Mouse (Mus musculus) ZHBTc4 (cell line): ENCODE measurements around the gene Rab26.

Source experiments
- DNase-seq: peaks from one replicate; pipeline ENCODE4 v3.0.0-alpha.2; 2011; ENCODE audit warnings: low read depth, low spot score

The Rab26 gene

DNA sequence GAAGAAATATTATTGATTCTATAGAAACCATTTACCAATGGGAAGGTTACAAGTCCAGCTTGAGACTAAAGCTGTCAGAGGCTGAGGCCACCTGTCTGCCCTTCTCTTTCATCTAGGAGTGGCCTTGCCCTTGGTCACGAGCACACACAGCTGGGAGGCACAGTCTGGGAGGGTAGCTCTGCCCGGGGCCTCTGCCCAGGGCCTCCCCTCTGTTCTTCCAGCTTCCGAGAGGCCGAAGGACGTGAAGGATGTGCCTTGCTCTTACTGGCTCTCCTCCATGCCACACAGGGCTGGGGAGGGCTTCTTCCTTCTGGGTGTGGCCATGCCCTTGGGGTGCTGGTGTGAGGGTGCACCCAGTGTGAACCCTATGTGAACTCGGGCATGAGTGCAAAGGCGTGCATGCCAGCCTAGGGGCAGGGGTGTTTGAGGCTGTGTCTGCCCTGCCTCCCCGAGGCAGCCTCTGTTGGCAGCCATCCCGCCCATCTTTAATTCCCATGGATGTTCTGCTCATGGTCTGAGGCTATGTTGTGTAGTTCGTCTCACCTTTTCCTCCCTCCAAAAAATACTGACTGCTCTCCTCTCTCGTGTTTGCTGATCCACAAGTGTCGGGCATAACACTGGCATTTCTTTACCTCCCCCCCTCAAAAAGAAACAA lies 26.1 kb downstream of the Rab26 start:
- DNase-seq = no peak

DNA sequence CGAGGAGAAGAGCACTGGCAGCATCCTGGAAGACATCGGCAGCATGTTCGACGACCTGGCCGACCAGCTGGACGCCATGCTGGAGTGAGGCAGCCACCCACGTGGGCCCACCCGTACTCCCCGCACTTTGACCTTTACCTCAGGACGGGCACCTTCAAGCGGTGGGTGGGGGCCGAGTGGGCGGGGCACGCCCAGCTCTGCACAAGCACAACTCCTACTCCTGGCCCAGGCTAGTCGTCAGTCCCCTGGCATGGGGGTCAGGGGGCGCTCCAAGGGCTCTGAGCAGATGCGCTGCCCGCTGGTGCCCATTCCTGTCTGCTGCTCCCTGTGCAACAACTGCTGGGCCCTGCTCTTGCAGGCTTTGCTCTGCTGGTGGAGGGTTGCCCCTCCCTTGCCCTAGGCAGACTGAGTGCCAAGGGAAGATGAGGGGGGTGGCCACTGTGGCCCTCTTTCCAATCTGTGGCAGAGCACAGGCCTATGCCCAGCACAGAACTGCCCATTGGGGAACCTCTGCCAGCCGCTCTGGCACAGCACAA lies 26.8 kb downstream of the Rab26 start:
- peak; percentile 67 for DNase-seq

DNA sequence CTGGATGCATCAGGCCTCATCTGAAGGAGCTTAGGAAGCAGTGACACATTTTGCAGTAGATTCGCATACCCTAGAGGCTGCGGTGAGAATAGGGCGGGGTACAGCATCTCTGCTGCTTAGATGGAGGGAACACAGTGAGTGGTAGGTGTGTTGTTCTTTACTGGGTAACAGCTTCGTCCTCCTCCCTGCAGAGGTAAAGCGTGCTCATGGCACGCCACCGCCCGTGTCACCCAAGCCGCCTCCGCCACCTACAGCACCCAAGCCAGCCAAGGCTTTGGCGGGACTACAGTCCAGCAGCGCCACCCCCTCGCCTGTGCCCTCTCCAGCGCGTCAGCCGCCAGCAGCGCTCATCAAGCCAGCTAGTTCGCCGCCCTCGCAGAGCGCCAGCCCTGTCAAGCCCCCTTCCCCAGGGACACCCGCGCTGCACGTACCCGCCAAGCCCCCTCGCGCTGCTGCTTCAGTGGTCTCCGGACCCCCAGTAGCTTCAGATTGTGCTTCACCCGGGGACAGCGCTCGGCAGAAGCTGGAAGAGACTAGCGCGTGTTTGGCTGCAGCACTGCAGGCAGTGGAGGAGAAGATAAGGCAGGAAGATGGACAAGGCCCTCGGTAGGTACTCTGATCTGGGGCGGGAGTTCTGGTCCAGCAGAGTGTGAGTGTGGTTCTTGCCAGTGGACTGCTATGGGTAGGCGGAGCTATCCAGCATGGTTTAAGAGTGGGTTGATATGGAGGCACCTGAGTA lies 27.5 kb downstream of the Rab26 start:
- DNase-seq = peak; percentile 50

DNA sequence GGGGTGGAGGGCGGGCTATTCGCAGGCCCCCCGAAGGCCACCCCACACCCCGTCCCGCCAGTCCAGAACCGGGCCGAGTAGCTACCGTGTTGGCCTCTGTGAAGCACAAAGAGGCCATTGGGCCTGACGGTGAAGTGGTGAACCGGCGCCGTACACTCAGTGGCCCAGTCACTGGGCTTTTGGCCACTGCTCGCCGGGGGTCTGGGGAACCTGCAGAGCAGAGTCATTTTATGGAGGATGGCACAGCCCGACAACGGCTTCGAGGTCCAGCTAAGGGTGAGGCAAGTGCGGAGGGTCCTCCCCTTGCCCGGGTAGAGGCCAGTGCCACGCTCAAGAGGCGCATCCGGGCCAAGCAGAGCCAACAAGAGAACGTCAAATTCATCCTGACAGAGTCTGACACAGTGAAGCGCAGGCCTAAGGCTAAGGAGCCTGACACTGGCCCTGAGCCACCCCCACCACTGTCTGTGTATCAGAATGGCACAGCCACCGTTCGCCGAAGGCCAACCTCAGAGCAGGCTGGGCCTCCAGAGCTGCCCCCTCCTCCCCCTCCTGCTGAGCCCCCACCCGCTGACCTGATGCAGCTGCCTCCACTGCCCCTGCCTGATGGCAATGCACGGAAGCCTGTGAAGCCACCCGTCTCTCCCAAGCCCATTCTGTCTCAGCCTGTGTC lies 28.6 kb downstream of the Rab26 start:
- no peak for DNase-seq

DNA sequence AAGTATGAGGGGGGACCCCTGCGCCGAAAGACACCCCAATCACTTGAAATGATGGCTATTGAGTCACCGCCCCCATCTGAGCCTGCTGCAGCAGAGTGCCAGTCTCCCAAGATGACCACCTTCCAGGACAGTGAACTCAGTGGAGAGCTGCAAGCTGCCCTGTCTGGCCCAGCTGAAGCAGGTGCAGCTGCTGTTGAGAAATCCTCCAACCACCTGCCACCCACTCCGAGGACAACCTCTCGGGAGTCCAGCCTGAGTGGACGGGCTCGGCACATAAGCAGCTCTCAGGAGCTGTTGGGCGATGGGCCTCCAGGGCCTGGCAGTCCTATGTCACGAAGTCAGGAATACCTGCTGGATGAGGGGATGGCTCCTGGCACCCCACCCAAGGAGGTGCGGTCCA lies 29.9 kb downstream of the Rab26 start:
- no peak for DNase-seq

DNA sequence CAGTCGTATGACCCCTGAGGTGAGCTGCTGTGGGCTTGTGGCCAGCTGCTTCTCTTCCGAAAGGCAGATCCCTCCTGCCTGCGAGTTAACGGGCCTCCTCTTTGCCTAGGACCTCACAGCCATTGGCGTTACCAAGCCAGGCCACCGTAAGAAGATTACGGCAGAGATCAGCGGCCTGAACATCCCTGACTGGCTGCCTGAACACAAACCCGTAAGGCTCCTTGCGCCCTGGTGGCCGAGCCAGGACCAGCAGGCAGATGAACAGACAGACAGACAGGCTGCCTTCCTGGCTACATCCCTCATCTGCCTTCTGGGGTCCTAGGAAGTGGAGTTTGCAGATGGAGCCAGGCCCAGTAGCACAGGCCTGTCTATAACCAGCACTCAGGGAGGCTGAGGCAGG lies 31.8 kb downstream of the Rab26 start:
- DNase-seq = peak; percentile 76

DNA sequence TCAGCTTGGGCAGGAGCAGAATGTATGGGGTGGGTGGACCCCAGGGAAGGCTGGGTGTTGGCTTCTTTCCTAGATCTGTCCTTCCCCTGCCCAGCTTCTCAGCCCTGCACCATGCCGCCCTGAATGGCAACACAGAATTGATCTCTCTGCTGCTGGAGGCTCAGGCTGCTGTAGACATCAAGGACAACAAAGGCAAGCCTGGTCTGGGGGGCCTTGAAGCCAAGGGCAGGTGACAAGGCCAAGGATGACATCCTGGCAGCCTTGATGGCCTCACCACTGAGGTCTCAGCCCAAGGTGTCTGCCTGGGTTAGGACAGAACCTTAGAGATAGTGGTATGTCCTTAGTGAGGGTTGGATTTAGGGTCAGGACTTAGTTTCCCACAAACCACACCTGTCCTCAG lies 38.0 kb downstream of the Rab26 start:
- DNase-seq = no peak

DNA sequence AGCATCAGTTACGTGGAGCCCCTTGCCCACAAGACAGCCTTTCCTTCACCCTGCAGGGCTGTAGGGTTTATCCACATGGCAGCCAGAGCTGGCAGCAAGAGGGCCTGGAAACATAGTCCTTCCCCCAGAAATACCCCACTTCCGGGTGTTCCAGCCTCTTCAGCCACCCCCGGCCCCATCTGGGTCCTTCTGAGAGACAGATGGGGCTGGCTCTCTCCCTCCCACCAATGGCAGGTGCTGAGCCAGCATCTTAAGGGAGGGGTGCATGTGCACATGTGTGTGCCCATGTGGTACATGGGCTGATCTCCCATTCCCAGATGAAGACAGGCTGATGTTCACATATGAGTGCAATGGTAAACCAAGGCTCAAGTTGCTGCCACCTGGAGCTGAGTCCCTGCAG lies 38.6 kb downstream of the Rab26 start:
- no peak for DNase-seq

DNA sequence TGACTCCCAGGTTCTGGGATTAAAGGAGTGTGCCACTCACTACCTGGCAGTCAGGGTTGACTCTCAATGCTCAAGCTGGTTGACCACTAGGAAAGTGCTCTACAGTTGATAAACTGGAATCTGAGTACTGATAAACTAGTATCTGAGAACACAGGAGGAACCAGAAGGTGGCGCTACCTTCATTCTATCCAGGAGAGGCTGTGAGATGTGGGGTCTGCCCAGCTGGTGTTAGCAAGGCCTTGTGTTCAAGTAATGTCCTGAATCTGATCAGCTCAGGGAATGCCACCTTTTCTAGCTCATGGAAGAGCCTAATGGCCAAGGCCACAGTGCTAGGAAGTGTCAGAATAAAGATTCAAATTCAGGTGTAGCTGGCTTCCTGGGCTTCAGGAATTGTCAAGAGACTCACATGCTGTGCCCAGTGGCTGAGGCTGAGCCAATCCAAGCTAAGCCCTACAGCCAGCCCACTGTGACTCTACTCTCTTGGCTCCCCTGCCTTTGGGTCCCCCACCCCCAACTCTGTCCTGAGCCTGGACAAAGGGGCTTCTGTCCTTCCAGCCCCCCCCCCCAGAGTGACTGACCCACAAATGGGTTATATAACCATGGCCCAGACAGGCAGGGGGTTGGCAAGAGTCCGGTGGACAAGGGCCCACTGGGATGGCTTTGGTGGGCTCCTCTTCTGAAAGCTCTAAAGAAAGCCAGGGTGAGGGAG lies 39.2 kb downstream of the Rab26 start:
- DNase-seq = peak; percentile 78

DNA sequence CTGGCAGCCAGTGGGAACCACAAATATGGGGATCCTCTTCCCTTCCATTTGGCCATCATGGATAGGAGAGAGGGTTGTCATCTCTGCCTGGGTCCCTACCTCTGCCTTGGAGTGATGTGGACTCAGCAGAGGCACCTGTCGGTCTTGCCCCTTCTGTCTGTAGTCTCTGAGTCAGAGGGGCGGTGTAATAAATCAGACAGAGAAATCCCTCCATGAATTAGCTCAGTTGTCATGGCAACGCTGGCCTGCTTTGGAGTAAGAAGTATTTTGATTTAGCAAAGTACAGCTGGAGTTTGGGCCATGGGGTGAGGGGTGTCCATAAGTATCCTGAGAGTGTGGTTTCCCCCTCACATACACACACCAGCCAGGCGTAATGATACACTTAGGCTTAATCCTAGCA lies 43.6 kb downstream of the Rab26 start:
- DNase-seq = no peak

DNA sequence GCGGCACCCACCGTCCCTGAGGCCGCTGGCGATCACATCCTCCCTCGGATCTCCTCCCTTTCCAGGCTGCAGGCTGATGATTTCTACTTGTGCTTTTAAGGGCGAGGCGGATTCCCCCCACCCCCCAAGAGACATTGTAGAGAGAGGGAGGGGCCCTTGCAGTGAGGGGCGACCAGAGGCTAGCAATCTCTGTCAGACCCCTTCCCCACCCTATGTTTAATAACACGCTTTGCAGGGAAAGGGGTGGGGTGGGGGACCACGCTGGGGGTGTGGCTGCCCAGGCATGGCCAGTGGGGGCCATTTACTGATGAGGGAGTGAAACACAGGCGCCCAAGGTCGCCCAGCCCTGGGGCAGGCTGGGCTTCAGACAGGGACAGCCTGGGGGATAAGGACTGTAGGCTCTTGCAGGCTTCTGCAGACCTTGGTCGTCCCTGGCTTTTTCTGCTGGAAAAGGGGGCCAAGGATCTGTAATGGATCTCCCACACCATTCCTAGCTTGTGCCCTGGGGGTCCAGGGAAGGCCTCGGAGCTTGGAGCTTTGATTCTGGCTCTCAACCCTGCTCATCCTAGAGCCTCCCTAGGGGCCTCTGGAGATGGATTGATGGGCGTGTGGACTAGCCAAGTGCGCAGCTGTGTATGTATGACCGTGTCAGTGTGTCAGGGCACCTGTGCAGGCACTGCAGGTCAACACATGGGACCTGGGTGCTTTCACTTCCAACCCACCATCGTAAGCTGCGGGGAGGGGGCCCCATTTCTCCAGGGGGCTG lies 44.6 kb downstream of the Rab26 start:
- DNase-seq = no peak

DNA sequence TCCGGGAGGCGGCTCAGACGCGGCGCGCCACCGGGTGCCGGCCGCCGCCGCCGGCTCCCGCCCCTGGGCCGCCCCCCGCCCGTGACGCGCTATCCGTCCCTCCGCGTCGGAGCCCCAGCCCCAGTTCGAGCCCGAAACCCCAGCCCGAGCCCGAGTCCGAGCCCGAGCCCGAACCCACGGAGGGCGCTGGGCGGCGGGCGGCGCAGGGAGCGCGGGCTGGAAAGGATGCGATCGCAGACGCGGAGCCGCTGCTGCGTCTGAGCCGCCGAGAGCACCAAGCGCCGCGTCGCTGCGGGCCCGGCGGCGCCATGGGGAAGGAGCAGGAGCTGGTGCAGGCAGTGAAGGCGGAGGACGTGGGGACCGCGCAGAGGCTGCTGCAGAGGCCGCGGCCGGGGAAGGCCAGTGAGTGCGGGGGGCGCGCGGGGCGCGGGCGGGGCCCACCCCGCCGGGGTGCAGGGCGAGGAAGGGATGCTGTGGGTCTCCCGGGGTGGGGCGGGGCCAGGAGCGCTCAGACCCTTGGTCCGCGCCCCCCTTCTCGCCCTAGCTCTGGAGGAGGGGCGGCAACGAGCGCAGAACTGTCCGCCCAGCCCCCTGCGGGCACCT lies 45.2 kb downstream of the Rab26 start:
- DNase-seq = peak; percentile 71

DNA sequence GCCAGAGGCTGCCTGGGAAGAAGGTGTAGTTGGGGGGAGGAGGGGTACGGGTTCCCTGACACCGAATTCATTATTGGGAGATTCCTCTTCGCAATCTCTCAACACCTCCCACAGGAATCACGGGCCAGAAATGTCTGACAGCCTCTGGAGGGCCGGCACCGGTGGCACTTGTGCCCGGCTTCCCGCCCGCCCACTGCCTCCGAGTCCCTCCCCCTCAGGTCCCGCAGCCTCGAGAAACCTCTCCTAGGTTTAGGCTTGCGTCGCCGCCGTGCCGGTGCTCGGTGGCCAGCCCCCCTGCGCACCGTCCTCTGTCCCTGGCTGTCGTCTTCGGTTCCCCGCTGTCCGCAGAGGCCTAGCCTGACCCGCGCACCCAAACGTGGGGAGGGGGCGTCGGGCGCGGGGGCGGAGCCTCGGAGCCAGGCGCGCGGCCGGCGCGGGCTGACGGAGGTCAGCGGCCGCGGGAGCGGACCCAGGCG lies 45.8 kb downstream of the Rab26 start, which contains the start of gene Caskin1:
TSS of gene Caskin1 (plus strand) at position 416 of the 476 bp plus-strand sequence.
- peak; percentile 66 for DNase-seq

DNA sequence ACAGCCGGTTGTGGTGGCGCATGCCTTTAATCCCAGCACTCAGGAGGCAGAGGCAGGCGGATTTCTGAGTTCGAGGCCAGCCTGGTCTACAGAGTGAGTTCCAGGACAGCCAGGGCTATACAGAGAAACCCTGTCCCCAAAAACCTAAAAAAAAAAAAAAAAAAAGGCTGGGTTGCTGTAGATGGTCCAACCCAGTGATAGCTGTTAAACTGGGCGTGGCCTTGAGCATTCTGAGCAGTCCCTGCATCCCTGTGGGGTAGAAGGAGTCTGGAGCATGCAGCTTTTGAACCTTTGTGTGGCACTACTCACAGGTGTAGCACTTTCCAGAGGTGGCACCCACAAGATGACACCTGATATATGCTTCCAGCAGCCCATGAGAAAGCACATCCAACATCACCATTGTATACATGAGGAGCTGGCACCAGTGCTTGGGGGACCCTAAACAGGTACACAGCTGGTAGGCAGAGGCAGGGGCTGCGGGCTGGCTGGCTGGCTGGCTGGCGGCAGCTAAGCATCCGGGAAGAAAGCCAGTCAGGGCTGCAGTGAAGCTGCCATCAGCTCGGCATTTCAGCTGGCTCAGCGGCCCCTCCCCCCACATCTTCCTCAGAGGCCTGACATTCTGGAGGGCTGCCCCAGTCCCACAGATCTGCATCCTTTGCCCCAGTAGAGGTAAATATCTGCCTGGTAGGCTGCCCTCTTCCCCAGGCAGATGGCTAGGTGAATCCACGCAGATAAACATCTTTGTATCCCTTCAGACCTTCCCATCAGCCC lies 48.7 kb downstream of the Rab26 start:
- peak; percentile 35 for DNase-seq

DNA sequence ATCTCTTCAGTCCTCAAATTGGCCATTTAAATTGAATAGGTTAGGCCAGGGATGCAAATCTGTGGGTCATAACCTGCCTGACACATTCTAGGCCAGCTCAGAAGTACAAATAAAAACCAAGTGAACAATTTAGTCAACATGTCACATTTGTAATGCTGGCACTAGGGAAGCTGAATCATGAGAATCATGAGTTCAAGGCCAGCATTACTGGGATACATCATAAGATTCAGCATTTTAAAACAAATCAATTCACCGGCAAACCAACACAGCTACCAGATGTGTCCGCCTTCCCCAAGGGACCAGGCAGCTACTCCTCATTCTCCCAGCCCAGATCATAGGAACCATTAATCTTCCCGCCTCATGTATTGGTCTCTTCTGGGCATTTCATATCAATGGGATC lies 50.5 kb downstream of the Rab26 start:
- no peak for DNase-seq

DNA sequence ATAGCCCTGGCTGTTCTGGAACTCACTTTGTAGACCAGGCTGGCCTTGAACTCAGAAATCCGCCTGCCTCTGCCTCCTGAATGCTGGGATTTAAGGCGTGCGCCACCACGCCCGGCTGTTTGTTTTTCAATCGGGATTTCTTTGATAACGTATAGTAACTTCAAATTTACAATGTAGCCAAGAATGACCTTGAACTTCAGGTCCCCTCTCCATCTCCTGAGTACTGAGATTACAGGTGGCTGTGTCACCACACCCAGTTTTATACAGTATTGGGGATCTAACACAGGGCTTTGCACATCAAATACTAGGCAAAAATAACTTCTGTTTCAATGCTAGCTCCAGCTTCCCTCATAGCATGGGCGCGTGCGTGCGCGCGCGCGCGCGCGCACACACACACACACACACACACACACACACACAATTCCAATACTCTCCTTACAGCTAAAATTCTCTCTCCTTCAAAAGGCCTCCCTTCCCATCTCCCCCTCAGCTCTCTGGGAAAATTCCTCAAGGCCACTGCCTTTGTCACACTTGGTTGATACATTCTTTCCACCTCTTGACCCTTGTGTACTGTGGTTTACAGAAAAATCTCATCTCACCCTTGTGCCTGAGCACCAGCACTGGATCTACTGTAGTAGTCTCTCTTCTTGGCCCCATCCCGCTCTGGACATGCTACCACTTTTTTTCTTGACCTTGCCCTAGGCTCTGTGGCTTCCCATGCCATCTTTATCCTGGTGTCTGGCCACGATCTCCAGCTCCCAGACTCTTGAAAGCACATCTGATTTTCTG lies 52.8 kb downstream of the Rab26 start:
- peak; percentile 60 for DNase-seq

DNA sequence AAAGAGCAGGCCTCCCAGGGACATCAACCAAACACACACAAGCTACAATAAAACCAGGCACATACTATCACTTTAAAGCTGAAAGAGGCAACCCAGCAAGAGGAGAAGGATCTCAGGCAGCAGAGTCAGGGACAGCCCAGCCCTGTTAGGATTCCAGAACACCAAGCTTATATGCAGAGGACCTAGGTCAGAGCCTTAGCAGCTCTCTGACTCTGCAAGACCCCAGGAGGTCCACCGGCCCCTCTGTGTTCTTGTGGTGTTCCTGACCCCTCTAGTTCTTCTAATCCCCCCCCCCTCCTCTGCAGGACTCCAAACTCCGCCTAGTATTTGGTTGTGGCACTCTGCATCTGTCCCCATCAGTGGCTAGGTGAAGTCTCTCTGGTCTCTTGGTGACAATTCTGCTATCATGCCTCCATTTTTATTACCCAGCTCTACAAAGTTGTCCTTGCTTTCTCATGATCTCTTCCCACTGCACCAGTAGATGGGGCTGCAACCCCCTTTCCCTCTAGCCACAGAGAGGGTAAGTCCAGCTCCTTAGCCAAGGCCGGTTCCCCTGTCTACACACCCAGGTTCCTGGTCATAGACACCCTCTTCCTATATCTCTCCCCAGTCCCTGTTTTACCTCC lies 53.7 kb downstream of the Rab26 start:
- DNase-seq = peak; percentile 71

DNA sequence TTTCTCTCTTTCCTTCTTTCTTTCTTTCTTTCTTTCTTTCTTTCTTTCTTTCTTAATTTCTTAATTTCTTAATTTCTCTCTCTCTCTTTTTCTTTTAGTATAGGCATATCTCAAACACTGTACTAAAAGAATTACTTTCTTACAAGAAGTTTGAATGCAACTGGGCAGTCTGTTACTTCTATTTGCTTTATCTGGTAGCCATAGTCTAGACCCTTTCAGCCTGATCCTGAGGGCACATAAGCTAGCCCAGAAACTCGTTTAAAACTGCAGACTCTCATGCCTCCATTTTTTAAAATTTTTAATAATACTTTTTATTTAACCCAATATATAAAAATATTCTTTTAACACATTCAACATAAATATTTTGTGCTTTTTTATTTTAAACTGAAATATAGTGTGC lies 54.6 kb downstream of the Rab26 start:
- DNase-seq = no peak
